8 mouse cellular contexts compared by ENCODE assay signal in the genomic region with DNA sequence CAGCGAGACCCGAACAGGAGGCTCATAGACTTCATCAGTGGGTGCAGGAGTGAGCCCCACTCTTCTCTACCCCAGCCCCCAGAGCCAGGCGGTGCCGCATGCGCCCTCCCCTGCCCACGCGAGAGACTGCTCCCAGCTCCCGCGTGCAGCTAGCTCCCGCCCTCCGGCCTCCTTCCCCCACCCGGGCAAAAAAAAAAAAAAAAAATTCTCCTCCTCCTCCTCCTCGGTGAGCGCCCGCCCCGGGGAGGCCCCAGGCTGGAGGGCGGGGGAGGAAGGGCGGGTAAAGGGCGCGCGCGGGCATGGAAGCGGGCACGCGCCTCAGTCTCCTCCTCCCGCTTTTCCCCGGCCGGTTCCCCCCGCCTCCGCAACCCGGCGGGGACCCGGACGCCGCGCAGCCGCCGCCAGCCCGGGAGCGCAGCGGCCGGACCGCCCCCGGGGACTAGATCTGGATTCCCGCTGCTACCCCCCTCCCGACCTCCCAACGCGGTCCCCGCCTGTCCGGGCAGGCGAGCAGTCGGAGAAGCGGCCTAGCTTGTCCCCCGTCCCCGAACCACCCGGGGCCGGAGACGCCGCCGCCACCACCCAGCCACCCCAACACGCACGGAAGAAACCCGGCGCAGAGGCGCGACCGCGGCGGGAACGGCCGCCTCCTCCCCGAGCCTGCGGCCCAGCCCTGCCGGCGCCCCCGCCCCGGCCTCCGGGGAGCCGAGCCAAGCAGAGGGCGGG. TPM values are rescaled to one million over a fixed set of nuclear protein-coding genes. Genes with fewer than 3 reads are reported as not detected.
DNase-seq lines count a peak whose midpoint lies in the region; ATAC-seq and TF ChIP-seq lines count a peak whose summit lies in the region.

No protein-coding gene starts in this region.

- no peak; the same call in 1 of the 2 replicates for TF ChIP-seq EP300 in liver, embryonic 14.5 days (IDR thresholded peaks at IDR 0.05; ENCODE audit: low read depth)

- H3K36me3 ChIP-seq in C2C12 (ENCODE audit: control insufficient read depth, insufficient read depth) = peaks cover 41% of the 10 kb centered on the region
- peaks cover 50% of the 10 kb centered on the region for H3K36me3 ChIP-seq in erythroblast, embryonic 14.5 days (ENCODE audit: control insufficient read depth)
- H3K36me3 ChIP-seq in heart, embryonic 13.5 days = peaks cover 40% of the 10 kb centered on the region
- peaks cover 30% of the 10 kb centered on the region for H3K36me3 ChIP-seq in kidney, postnatal 0 days (ENCODE audit: insufficient read depth, low read length)
- peaks cover 32% of the 10 kb centered on the region for H3K36me3 ChIP-seq in liver, embryonic 14.5 days (replicated peaks; ENCODE audit: control insufficient read depth, insufficient read depth, low read depth)
- H3K36me3 ChIP-seq in stomach, embryonic 14.5 days (ENCODE audit: control insufficient read depth, insufficient read depth, low read length) = peaks cover 27% of the 10 kb centered on the region

- TF ChIP-seq CTCF in C2C12 (IDR thresholded peaks at IDR 0.05; ENCODE audit: control insufficient read depth, insufficient read depth, insufficient read length) = no peak
- no peak for TF ChIP-seq CTCF in brain, embryonic 14.5 days (IDR thresholded peaks at IDR 0.05; ENCODE audit: borderline replicate concordance, extremely low read depth, insufficient read depth, insufficient read length)
- TF ChIP-seq CTCF in kidney, postnatal 0 days (IDR thresholded peaks at IDR 0.05; ENCODE audit: low read depth) = no peak
- TF ChIP-seq CTCF in liver, embryonic 14.5 days (IDR thresholded peaks at IDR 0.05; ENCODE audit: low read depth) = peak; percentile 29

- H3K9ac ChIP-seq in heart, embryonic 13.5 days = peak overlapping the region; percentile 100
- peak overlapping the region; percentile 97 for H3K9ac ChIP-seq in kidney, postnatal 0 days (ENCODE audit: low read depth, low read length)
- H3K9ac ChIP-seq in liver, embryonic 14.5 days (replicated peaks) = peak overlapping the region; percentile 100
- H3K9ac ChIP-seq in stomach, embryonic 14.5 days (replicated peaks; ENCODE audit: low read depth, low read length) = peak overlapping the region; percentile 99

- peak overlapping the region; percentile 86 for H3K4me2 ChIP-seq in heart, embryonic 13.5 days
- H3K4me2 ChIP-seq in kidney, postnatal 0 days (ENCODE audit: low read length) = peak overlapping the region; percentile 82
- H3K4me2 ChIP-seq in liver, embryonic 14.5 days (ENCODE audit: low read depth) = peak overlapping the region; percentile 98
- peak overlapping the region; percentile 94 for H3K4me2 ChIP-seq in stomach, embryonic 14.5 days (replicated peaks; ENCODE audit: low read depth, low read length)

- H3K79me3 ChIP-seq in C2C12 (ENCODE audit: low read depth) = peaks cover 24% of the 10 kb centered on the region

- H3K4me1 ChIP-seq in erythroblast, embryonic 14.5 days (ENCODE audit: control insufficient read depth) = peaks cover 58% of the 10 kb centered on the region
- H3K4me1 ChIP-seq in heart, embryonic 13.5 days = peaks cover 26% of the 10 kb centered on the region
- H3K4me1 ChIP-seq in kidney, postnatal 0 days (replicated peaks; ENCODE audit: insufficient read depth, low read length) = 0 out of 2 replicates have a peak, but pooled peaks cover 3% of the 10 kb centered on the region
- peaks cover 8 to 20% of the 10 kb centered on the region in 2 experiments for H3K4me1 ChIP-seq in liver, embryonic 14.5 days (replicated peaks; ENCODE audit: control insufficient read depth in 2 of 2, insufficient read depth in 2 of 2, low read length in 1 of 2)
- peaks cover 16% of the 10 kb centered on the region; the same call in 1 of the 2 replicates for H3K4me1 ChIP-seq in stomach, embryonic 14.5 days (ENCODE audit: control insufficient read depth, insufficient read depth, low read length)

- peak; percentile 58 for ATAC-seq in heart, embryonic 13.5 days (ENCODE audit: extremely low read depth, insufficient number of reproducible peaks, low FRiP score, low TSS enrichment)
- peak; percentile 23 for ATAC-seq in kidney, postnatal 0 days (replicated peaks; ENCODE audit: low FRiP score, low read depth)
- peak; percentile 71 for ATAC-seq in liver, embryonic 14.5 days (ENCODE audit: insufficient read depth)
- ATAC-seq in stomach, embryonic 14.5 days (ENCODE audit: insufficient number of reproducible peaks, insufficient read depth, low FRiP score, low read depth) = peak; percentile 35

- peak overlapping the region; percentile 96 for H3ac ChIP-seq in C2C12 (ENCODE audit: control insufficient read depth, insufficient read length, low read depth)

- WGBS in heart, embryonic 13.5 days = 1% methylated on average over 61 of the region's 80 CpGs
- under 1% methylated on average over 32 of the region's 80 CpGs for WGBS in kidney, postnatal 0 days
- under 1% methylated on average over 67 of the region's 80 CpGs for WGBS in liver, embryonic 14.5 days (ENCODE audit: insufficient replicate concordance)
- under 1% methylated on average over 58 of the region's 80 CpGs for WGBS in stomach, embryonic 14.5 days

- peak overlapping the region; percentile 99 for H3K27ac ChIP-seq in heart, embryonic 13.5 days (replicated peaks)
- H3K27ac ChIP-seq in kidney, postnatal 0 days = peak overlapping the region; percentile 99
- peak overlapping the region; percentile 86 for H3K27ac ChIP-seq in liver, embryonic 14.5 days
- H3K27ac ChIP-seq in stomach, embryonic 14.5 days (ENCODE audit: low read length) = peak overlapping the region; percentile 99

- peaks cover 52% of the 10 kb centered on the region for H3K79me2 ChIP-seq in C2C12 (ENCODE audit: control insufficient read depth, insufficient read depth)

- DNase-seq in brain, embryonic 14.5 days (ENCODE audit: low read depth) = peak; percentile 93
- peak; percentile 92 for DNase-seq in kidney, postnatal 0 days (ENCODE audit: low spot score)
- DNase-seq in liver, embryonic 14.5 days (ENCODE audit: low read depth in 3 of 3, low spot score in 3 of 3) = peak; percentile 83 to 91 (median 88)
- DNase-seq in neural tube, embryonic 10.5 days (ENCODE audit: extremely low spot score, low spot score) = peak; percentile 86

- no peaks in the 10 kb centered on the region for H3K27me3 ChIP-seq in C2C12 (ENCODE audit: control insufficient read depth, insufficient read depth, insufficient read length)
- peaks cover 13% of the 10 kb centered on the region for H3K27me3 ChIP-seq in erythroblast, embryonic 14.5 days (ENCODE audit: control insufficient read depth)
- H3K27me3 ChIP-seq in heart, embryonic 13.5 days (replicated peaks) = no peaks in the 10 kb centered on the region
- H3K27me3 ChIP-seq in kidney, postnatal 0 days (ENCODE audit: insufficient read depth, low read length) = no peaks in the 10 kb centered on the region
- H3K27me3 ChIP-seq in liver, embryonic 14.5 days (ENCODE audit: control insufficient read depth, insufficient read depth, low read length) = no peaks in the 10 kb centered on the region
- H3K27me3 ChIP-seq in stomach, embryonic 14.5 days (ENCODE audit: control insufficient read depth, insufficient read depth, low read length) = no peaks in the 10 kb centered on the region

- peak overlapping the region; percentile 78 for H3K4me3 ChIP-seq in C2C12 (ENCODE audit: insufficient read depth, poor library complexity, severe bottlenecking)
- peak overlapping the region; percentile 99 for H3K4me3 ChIP-seq in erythroblast, embryonic 14.5 days (replicated peaks)
- peak overlapping the region; percentile 100 for H3K4me3 ChIP-seq in heart, embryonic 13.5 days
- peak overlapping the region; percentile 99 for H3K4me3 ChIP-seq in kidney, postnatal 0 days (replicated peaks; ENCODE audit: low read depth, low read length)
- peak overlapping the region; percentile 95 to 99 for H3K4me3 ChIP-seq in liver, embryonic 14.5 days (ENCODE audit: insufficient read depth in 1 of 2, low read depth in 2 of 2, low read length in 2 of 2)
- H3K4me3 ChIP-seq in stomach, embryonic 14.5 days (ENCODE audit: low read depth, low read length) = peak overlapping the region; percentile 97

- H3K9me3 ChIP-seq in erythroblast, embryonic 14.5 days (ENCODE audit: control insufficient read depth, low read length) = no peaks in the 10 kb centered on the region
- no peaks in the 10 kb centered on the region for H3K9me3 ChIP-seq in heart, embryonic 13.5 days
- no peaks in the 10 kb centered on the region for H3K9me3 ChIP-seq in kidney, postnatal 0 days (replicated peaks; ENCODE audit: low read length)
- no peaks in the 10 kb centered on the region for H3K9me3 ChIP-seq in liver, embryonic 14.5 days (ENCODE audit: control insufficient read depth, low read length)
- H3K9me3 ChIP-seq in stomach, embryonic 14.5 days (ENCODE audit: control insufficient read depth, low read depth, low read length) = no peaks in the 10 kb centered on the region

- TF ChIP-seq POLR2A in brain, embryonic 14.5 days (IDR thresholded peaks at IDR 0.05; ENCODE audit: borderline replicate concordance, extremely low read depth, insufficient read depth, insufficient read length, poor library complexity, severe bottlenecking) = peak; percentile 76

RNA-seq across cellular contexts. Expression of a gene that starts 2.8 kb away (rescaled TPM):
- 70.2 TPM for polyA plus RNA-seq in C2C12 (2012; fragmentation: generic; extraction: Trizol)
- polyA plus RNA-seq in brain, embryonic 14.5 days (2012; rRNA removed) = 57.7 and 80.5 TPM in 2 replicates
- 10.3 and 12.3 TPM in 2 replicates for polyA plus RNA-seq in erythroblast, embryonic 14.5 days (2012)
- 51.1 and 53.1 TPM in 2 replicates for polyA plus RNA-seq in heart, embryonic 13.5 days (2015; fragmentation: Nextera tagmentation; extraction: Ambion mirVana)
- polyA plus RNA-seq in kidney, postnatal 0 days (2015; fragmentation: Nextera tagmentation; extraction: Ambion mirVana) = 75.5 and 80.8 TPM in 2 replicates
- polyA plus RNA-seq in liver, embryonic 14.5 days (2012; rRNA removed) = 19.9 and 34.7 TPM in 2 replicates
- 42.5 and 48.8 TPM in 2 replicates for polyA plus RNA-seq in liver, embryonic 14.5 days (2014; fragmentation: Nextera tagmentation; extraction: Ambion mirVana)
- 77.3 and 87.2 TPM in 2 replicates for polyA plus RNA-seq in stomach, embryonic 14.5 days (2014; fragmentation: Nextera tagmentation; extraction: Ambion mirVana)

RNA-seq across cellular contexts. Expression of a gene that starts 20.3 kb away (rescaled TPM):
- 33.9 TPM for polyA plus RNA-seq in C2C12 (2012; fragmentation: generic; extraction: Trizol)
- polyA plus RNA-seq in brain, embryonic 14.5 days (2012; rRNA removed) = 116 and 130 TPM in 2 replicates
- 4.5 and 6.0 TPM in 2 replicates for polyA plus RNA-seq in erythroblast, embryonic 14.5 days (2012)
- polyA plus RNA-seq in heart, embryonic 13.5 days (2015; fragmentation: Nextera tagmentation; extraction: Ambion mirVana) = 8.5 and 9.2 TPM in 2 replicates
- polyA plus RNA-seq in kidney, postnatal 0 days (2015; fragmentation: Nextera tagmentation; extraction: Ambion mirVana) = 9.6 and 9.7 TPM in 2 replicates
- polyA plus RNA-seq in liver, embryonic 14.5 days (2012; rRNA removed) = 11.0 and 11.6 TPM in 2 replicates
- 3.6 and 4.7 TPM in 2 replicates for polyA plus RNA-seq in liver, embryonic 14.5 days (2014; fragmentation: Nextera tagmentation; extraction: Ambion mirVana)
- polyA plus RNA-seq in stomach, embryonic 14.5 days (2014; fragmentation: Nextera tagmentation; extraction: Ambion mirVana) = 18.7 and 19.0 TPM in 2 replicates

RNA-seq across cellular contexts. Expression of a gene that starts 32.0 kb away (rescaled TPM):
- polyA plus RNA-seq in C2C12 (2012; fragmentation: generic; extraction: Trizol) = 25.2 TPM
- polyA plus RNA-seq in brain, embryonic 14.5 days (2012; rRNA removed) = 74.7 and 88.3 TPM in 2 replicates
- polyA plus RNA-seq in erythroblast, embryonic 14.5 days (2012) = 8.1 and 8.9 TPM in 2 replicates
- polyA plus RNA-seq in heart, embryonic 13.5 days (2015; fragmentation: Nextera tagmentation; extraction: Ambion mirVana) = 36.8 and 41.2 TPM in 2 replicates
- polyA plus RNA-seq in kidney, postnatal 0 days (2015; fragmentation: Nextera tagmentation; extraction: Ambion mirVana) = 46.1 and 49.1 TPM in 2 replicates
- 19.1 and 19.8 TPM in 2 replicates for polyA plus RNA-seq in liver, embryonic 14.5 days (2012; rRNA removed)
- polyA plus RNA-seq in liver, embryonic 14.5 days (2014; fragmentation: Nextera tagmentation; extraction: Ambion mirVana) = 19.3 and 24.7 TPM in 2 replicates
- 53.0 and 55.0 TPM in 2 replicates for polyA plus RNA-seq in stomach, embryonic 14.5 days (2014; fragmentation: Nextera tagmentation; extraction: Ambion mirVana)

RNA-seq across cellular contexts. Expression of a gene that starts 48.2 kb away (rescaled TPM):
- polyA plus RNA-seq in C2C12 (2012; fragmentation: generic; extraction: Trizol) = not detected
- polyA plus RNA-seq in brain, embryonic 14.5 days (2012; rRNA removed) = 0.25 and 0.56 TPM in 2 replicates
- polyA plus RNA-seq in erythroblast, embryonic 14.5 days (2012) = 0.01 and 0.02 TPM in 2 replicates
- polyA plus RNA-seq in heart, embryonic 13.5 days (2015; fragmentation: Nextera tagmentation; extraction: Ambion mirVana) = 0.09 TPM in 1 of 2 replicates, not detected in the other
- 0.09 TPM in 1 of 2 replicates, not detected in the other for polyA plus RNA-seq in kidney, postnatal 0 days (2015; fragmentation: Nextera tagmentation; extraction: Ambion mirVana)
- polyA plus RNA-seq in liver, embryonic 14.5 days (2012; rRNA removed) = 0.39 and 0.44 TPM in 2 replicates
- polyA plus RNA-seq in liver, embryonic 14.5 days (2014; fragmentation: Nextera tagmentation; extraction: Ambion mirVana) = 0.05 and 0.08 TPM in 2 replicates
- polyA plus RNA-seq in stomach, embryonic 14.5 days (2014; fragmentation: Nextera tagmentation; extraction: Ambion mirVana) = not detected in 2 replicates

RNA-seq across cellular contexts. Expression of a gene that starts 49.3 kb away (rescaled TPM):
- not detected for polyA plus RNA-seq in C2C12 (2012; fragmentation: generic; extraction: Trizol)
- 1.3 and 2.6 TPM in 2 replicates for polyA plus RNA-seq in brain, embryonic 14.5 days (2012; rRNA removed)
- 575 and 672 TPM in 2 replicates for polyA plus RNA-seq in erythroblast, embryonic 14.5 days (2012)
- polyA plus RNA-seq in heart, embryonic 13.5 days (2015; fragmentation: Nextera tagmentation; extraction: Ambion mirVana) = 47.2 and 59.5 TPM in 2 replicates
- 7.4 and 8.0 TPM in 2 replicates for polyA plus RNA-seq in kidney, postnatal 0 days (2015; fragmentation: Nextera tagmentation; extraction: Ambion mirVana)
- polyA plus RNA-seq in liver, embryonic 14.5 days (2012; rRNA removed) = 570 and 632 TPM in 2 replicates
- 606 and 703 TPM in 2 replicates for polyA plus RNA-seq in liver, embryonic 14.5 days (2014; fragmentation: Nextera tagmentation; extraction: Ambion mirVana)
- polyA plus RNA-seq in stomach, embryonic 14.5 days (2014; fragmentation: Nextera tagmentation; extraction: Ambion mirVana) = 4.2 and 4.6 TPM in 2 replicates

Comparison
In these comparisons a context has a peak if more than half of its experiments do, and no peak if none do; other contexts are left out.
1. Peak in every context shown above with its lines: DNase-seq, ATAC-seq, H3K4me3 ChIP-seq and H3K27ac ChIP-seq.